Mouse (Mus musculus) liver, adult (tissue): ENCODE data around the gene Cfd.

ENCODE experiments used
- GATA4 ChIP-seq: IDR thresholded peaks from 2 replicates; pipeline ENCODE4 v1.6.1; 2014; ENCODE audit warnings: mild to moderate bottlenecking, low read length; ENCODE audit not compliant: insufficient replicate concordance

Cfd gene

DNA sequence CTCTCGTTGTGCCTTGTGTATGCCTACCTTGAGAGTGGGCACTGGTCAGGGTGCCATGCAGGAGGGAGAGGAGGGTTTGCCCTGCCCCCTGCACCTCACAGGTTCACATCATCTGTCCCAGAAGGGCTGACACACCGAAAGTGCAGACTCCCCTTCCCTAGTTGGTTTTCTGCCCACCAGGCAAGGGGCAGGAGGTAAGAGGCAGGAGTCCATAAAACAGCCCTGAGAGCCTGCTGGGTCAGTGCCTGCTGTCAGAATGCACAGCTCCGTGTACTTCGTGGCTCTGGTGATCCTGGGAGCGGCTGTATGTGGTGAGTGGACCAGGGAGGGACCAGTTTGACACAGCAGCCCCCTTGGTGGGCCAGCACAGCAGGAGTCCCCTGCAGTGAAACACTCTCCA, at the start of gene Cfd:
TSS of gene Cfd (plus strand) at position 184 of the 400 bp plus-strand sequence.
- no peak for TF ChIP-seq GATA4

DNA sequence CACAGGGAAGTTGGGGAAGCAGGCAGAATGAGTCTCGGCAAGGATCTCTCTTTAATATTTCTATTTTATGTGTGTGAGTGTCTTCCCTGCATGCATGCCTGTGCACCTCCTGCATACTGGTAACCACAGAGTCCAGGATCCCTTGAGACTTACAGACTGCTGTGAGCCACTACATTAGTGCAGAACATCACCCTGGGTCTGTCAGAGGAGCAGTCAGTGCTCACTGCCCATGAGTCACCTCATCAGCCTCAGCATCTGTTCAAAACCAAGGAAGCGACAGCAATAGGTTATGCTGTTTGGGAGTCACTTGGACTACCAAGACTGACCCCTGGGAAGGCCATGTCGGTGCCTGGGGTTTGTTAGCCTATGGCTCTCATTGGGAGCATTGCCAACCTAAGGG, 48.3 kb upstream of the Cfd start:
- no peak for TF ChIP-seq GATA4

DNA sequence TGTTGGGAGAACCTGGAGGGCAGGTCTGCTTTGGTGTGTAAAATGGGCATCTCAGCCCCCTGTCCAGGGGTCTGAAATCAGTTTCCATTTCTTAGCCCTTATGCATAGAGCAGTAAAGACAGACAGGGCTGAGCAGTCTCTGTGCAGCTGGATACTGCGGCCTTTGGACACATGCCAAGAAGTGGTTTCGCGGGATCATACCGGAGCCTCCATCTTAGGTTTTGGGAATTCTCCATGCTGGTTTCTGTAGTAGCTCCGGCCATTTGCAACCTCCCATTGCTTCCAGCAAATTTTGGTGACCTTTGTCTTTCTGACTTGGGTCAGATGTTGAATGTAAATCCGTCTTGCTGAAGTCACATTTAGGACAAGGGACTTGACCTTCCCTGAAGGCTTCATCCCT, 47.2 kb upstream of the Cfd start:
- no peak for TF ChIP-seq GATA4

GRCm38 (mm10) chr10:79846553-79846952, 44.1 kb upstream of the Cfd start:
- no peak for TF ChIP-seq GATA4

GRCm38 (mm10) chr10:79849941-79850628, 40.6 kb upstream of the Cfd start:
- no peak for TF ChIP-seq GATA4

DNA sequence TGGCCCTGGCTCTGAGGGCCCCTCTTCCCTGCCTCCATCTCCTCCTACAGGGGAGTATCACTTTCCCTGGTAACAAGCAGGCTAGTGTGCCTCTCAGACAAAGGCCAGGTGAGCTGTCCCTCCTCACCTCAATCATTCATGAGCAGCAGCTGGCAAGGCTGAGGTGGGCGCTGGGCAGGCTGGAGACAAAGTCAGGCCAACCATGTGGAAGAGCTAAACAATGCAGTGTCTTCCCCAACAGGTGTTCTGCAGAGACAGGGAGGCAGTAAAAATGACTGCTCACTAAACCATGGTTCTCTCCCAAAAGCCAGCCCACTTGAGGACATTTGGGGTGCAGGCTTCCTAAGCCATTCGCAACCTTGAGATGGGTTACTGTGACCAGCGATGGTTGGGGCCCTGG, 39.0 kb upstream of the Cfd start:
- TF ChIP-seq GATA4: no peak

GRCm38 (mm10) chr10:79852107-79852789, 38.4 kb upstream of the Cfd start:
- no peak for TF ChIP-seq GATA4

GRCm38 (mm10) chr10:79852827-79853226, 37.8 kb upstream of the Cfd start:
- TF ChIP-seq GATA4: no peak

- TF ChIP-seq GATA4: no peak
These were observed 37.3 kb upstream of the Cfd start for GRCm38 (mm10) chr10:79853392-79853791.

DNA sequence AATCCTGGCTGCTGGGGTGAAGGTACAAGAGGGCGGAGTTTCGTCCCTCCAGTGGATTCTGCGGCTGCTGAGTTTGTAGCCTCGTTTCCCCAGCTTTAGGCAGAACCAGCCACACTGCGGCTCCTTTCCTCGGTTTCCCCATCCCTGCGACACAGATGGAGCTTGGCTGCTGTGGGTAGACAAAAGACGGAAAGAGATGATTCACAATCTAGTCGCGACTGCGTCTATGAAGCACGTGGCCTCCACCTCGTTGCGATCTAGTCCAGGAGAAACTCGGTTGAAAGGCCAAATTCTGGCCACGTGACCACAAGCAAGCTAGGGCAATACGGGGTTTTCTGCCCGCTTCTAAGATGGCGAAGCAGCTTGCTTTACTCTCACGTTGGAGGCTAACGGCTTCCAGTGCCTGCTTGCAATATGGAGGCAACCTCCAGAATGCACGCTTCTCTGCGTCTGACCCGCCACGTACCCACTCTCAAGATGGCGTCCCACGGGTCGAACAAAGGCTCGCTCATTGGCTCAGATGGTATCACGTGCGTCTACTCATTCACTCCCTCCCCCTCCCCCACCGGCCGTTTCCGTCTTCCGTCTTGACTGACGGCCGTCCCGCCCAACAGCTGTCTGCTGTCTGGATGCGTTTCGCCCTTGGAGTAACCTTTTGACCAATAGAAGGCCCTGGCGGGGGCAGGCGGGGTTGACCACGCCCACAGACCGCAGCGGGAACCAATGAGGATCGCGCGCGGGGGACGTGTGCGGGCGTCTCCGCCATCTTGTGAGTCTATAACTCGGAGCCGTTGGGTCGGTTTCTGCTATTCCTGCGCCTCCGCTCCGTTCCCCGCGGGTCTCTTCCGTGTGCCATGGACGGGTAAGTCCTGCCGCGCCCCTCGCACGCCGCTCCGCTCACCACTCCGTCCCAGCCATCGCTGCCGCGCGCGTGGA, 36.5 kb upstream of the Cfd start, which contains the start of gene Ptbp1:
TSS of gene Ptbp1 (plus strand) at position 568 of the 936 bp plus-strand sequence.
- no peak for TF ChIP-seq GATA4

- TF ChIP-seq GATA4: no peak; the same call in 1 of the 2 replicates
These were observed 35.7 kb upstream of the Cfd start for GRCm38 (mm10) chr10:79854801-79855541.

- no peak for TF ChIP-seq GATA4
These were observed 35.0 kb upstream of the Cfd start for GRCm38 (mm10) chr10:79855558-79856184.

DNA sequence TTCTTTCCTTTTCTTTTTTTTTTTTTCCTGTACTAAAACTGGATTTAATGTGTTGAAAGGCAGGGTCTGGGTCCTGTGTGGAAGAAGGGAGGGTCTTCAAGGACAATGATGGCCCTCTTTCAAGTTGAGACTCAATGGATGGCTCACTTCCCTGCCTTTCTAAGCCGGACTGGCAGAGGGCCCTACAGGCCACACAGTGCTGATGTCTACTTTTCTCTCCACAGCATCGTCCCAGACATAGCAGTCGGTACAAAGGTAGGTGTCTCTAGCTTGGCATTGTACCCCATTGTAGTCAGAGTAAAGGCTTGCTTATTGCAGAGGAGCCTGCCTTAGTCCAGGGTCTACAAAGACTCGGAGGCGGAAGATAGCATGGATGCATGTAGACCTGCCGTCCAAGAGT, 34.4 kb upstream of the Cfd start:
- no peak for TF ChIP-seq GATA4

DNA sequence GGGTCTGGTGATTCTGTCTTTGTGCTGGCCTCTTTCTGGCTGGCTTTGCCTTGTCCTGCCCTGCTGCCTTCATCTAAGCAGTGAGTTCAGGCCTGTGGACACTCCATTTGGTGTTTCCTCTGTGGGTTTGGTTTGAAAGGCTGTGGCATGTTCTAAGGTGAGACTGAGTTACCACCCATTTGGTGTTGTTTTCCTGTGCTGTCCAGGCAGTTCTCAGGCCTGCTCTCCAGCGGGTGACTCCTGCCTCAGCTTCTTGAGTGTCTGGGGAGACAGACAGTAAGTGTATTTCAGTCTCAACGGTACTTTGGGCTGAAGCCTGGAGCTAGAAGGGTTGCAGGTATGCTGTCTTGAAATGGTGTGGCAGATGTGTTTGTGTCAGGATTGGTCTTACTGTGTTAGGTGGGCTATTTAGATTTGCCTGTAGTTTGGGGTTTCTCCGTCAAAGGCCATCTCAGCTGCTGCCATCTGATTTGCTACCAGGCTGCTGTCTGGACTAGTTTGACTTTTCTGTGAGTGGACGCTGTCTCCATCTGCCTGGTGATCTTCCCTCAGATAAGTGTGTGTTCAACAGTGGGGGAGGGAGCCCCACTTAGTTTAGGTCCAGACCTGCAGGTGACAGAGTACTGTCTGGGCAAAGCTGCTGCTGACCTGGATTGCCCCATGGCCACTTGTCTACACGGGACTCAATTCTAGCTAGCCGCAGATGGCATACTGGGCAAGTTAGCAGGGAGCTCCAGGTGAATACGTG, 33.8 kb upstream of the Cfd start:
- no peak for TF ChIP-seq GATA4

DNA sequence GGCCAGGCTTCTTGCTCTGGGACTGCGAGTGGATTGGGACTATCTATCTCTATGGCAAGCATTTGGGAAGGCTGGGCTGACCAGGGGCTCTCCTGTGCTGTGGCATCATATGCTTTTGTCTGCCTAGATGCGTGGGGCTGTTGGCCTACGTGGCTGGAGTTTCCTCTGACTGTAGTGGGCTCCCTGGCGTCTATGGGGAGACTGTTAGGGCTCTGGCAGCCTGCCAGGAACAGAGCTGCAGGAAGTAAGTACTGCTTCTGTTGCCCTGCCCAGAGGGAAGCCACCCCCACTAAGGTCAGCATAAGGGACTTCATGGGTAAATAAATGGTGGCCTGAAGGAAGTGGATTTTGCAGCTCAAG, 33.2 kb upstream of the Cfd start:
- TF ChIP-seq GATA4: no peak
